Mouse (Mus musculus): ENCODE measurements at regions not wholly inside any gene's neighbourhood (a gene's known extent, or its start where the extent isn't known, plus 50 kb on each side); places are given as distances from the start of the nearest gene placed in this dataset.

DNA sequence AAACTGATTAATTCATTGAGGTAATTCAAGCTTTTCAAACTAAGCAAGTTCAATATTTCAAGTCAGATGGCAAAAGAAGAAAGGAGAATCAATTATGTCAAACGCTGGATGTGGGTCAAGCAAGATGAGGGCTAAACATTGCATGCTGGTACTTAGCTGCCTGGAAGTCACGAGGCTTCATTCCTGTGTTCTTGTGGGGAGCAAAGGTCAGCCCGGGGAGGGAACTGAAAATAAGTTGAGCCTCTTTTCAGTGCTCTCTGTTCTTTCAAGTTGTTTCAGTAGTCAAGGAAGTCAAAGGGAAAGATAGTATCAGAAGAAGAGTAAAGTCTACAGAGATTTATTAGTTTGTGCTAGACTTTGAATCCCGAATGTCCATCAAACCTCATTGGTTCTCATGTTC lies 122.9 kb upstream of the Fat1 start:
- TF ChIP-seq GATA1 (IDR thresholded peaks at IDR 0.05; ENCODE audit: borderline replicate concordance, low read length): no peak
- no peak for TF ChIP-seq FLI1 (IDR thresholded peaks at IDR 0.05; ENCODE audit: low read length)

All from megakaryocyte, embryonic 14.5 days (primary cell).